Mouse (Mus musculus): Measurements from ENCODE around the gene Tcte1. TPM values are rescaled to one million over a fixed set of nuclear protein-coding genes. Genes with fewer than 3 reads are reported as not detected.

The Tcte1 gene
- total RNA-seq, 2 experiments from 2014 or later = 0.45 to 1.0 TPM

GRCm38 (mm10) chr17:45591701-45592605 lies 68.7 kb downstream of the Tcte1 start:
- DNase-seq (ENCODE audit: extremely low spot score in 1 of 2, low spot score in 2 of 2) = peak in 1 of 2 experiments; percentile 69
- intact Hi-C loops (cut with DNase I) = no loop called here

Other genes with a start within 250 kb of the Tcte1 start
- 10 to 100 TPM; 47.3 to 48.0 TPM for gene Cdc5l, start 89.7 kb upstream of the Tcte1 start, total RNA-seq (2021)
- 1 to 10 TPM; 4.9 to 5.0 TPM for gene Spats1, start 48.0 kb upstream of the Tcte1 start, total RNA-seq (2021)
- 10 to 100 TPM; 21.2 to 23.4 TPM for gene Aars2, start 16.6 kb upstream of the Tcte1 start, total RNA-seq (2021)
- 100 to 1,000 TPM in 1 of 2 experiments, 10 to 100 TPM in 1; 99.5 to 104 TPM for gene Tmem151b, start 26.2 kb downstream of the Tcte1 start, total RNA-seq (2021)
- 1 to 10 TPM; 2.5 to 2.6 TPM for gene Nfkbie, start 32.3 kb downstream of the Tcte1 start, total RNA-seq (2021)
- gene Slc35b2, start 40.4 kb downstream of the Tcte1 start, total RNA-seq (2021) = 10 to 100 TPM; 43.8 to 46.7 TPM
- 1,000 to 10,000 TPM; 1,675 to 1,723 TPM for gene Hsp90ab1, start 49.8 kb downstream of the Tcte1 start, total RNA-seq (2021)
- 10 to 100 TPM; 30.3 to 33.3 TPM for gene Slc29a1, start 76.2 kb downstream of the Tcte1 start, total RNA-seq (2021)
- gene Mymx, start 78.7 kb downstream of the Tcte1 start, total RNA-seq (2021) = not detected
- under 1 TPM in 1 of 2 experiments, not detected in 1; 0.39 TPM for gene Capn11, start 135.9 kb downstream of the Tcte1 start, total RNA-seq (2021)
- 10 to 100 TPM; 46.8 to 47.1 TPM for gene Mrpl14, start 162.9 kb downstream of the Tcte1 start, total RNA-seq (2021)
- gene Tmem63b, start 163.5 kb downstream of the Tcte1 start, total RNA-seq (2021) = 100 to 1,000 TPM; 238 to 244 TPM
- gene 1600014C23Rik, start 210.4 kb downstream of the Tcte1 start, total RNA-seq (2021) = not detected

All from left cerebral cortex, postnatal 10 days (tissue).